Mouse (Mus musculus): Measurements from ENCODE around the gene Cmtm5.

GRCm38 (mm10) chr14:54951587-54951986 lies 15.5 kb downstream of the Cmtm5 start:
- TF ChIP-seq CTCF (IDR thresholded peaks at IDR 0.05; ENCODE audit: low read depth, low read length) (no peak), POLR2A (IDR thresholded peaks at IDR 0.05; ENCODE audit: extremely low read depth, insufficient read depth, low read length) (no peak)
